Mouse (Mus musculus) naive thymus-derived CD4-positive, alpha-beta T cell, adult 5 months (primary cell): Measurements from ENCODE around the gene Cenpj. TPM values are rescaled to one million over a fixed set of nuclear protein-coding genes. Genes with fewer than 3 reads are reported as not detected.

Source experiments
- polyA plus RNA-seq: library from polyadenylated mRNA; unstranded; fragments of 100-300 nt; shearing (Covaris generic); gene quantifications from one replicate; pipeline ENCODE4 v1.2.1, GENCODE M21; 2017

The Cenpj gene
- 13.8 TPM for polyA plus RNA-seq

DNA sequence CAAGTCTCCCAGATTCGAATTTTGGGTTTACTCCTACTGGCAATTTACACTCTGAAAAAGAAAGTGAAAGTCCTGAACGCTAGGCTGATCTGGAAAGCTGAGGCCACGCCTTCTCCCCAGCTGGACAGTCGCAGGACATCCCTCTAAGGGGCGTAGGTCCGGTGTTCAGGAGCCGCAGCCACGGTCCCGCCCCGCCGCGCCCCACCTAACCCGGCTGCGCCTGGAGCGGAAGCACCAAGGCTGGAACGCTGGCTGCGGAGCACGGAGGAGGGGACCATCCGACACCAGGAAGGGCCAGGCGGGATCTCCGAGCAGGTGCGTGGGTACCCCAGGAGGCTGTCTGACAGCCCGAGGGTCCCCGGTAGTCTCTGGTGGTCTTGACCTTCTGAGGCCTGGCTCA, at the start of gene Cenpj, which contains the start of gene Parp4:
TSS of gene Cenpj (minus strand) at position 10 of the 400 bp plus-strand sequence.
TSS of gene Parp4 (plus strand) at position 204 of the 400 bp plus-strand sequence.

Other genes starting within 250 kb of the Cenpj start
- not detected for gene Atp12a, start 210.4 kb downstream of the Cenpj start, polyA plus RNA-seq
- 0.10 TPM for gene Rnf17, start 172.8 kb downstream of the Cenpj start, polyA plus RNA-seq
- gene Parp4, start 194 bp upstream of the Cenpj start, polyA plus RNA-seq, result 17.5 TPM
- 32.6 TPM for gene Mphosph8, start 92.8 kb upstream of the Cenpj start, polyA plus RNA-seq
- 67.5 TPM for gene Pspc1, start 202.9 kb upstream of the Cenpj start, polyA plus RNA-seq
- gene Zmym5, start 236.3 kb upstream of the Cenpj start, polyA plus RNA-seq, result 50.8 TPM